ENCODE assay signal across 19 mouse cellular contexts in the genomic region with DNA sequence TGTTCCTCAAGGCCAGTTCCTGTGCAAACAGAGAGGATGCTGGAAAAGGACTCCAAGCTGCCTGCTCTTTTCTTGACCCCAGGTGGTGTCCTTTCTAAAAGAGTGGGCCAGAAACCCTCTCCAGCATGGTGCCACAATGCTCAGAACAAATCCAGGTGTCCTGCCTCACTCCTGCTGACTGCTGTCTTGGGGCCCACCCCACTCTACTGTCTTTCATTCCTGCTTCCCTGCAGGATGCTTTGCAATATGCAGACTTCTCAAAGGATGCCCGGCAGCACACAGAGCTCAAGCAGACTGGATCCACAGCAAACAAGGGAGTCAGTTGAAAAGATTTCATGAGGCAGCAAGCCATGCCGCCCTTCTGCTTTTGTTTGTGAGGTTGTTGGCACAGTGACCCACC. TPM values are rescaled to one million over a fixed set of nuclear protein-coding genes. Genes with fewer than 3 reads are reported as not detected.
"Had no signal": no experiment of that assay in that cellular context is flagged by ENCODE, and none has a peak within 500 bp of the region (broad histone marks: within the 10 kb centered on the region; RNA-seq: fewer than 3 reads in every experiment).

No protein-coding gene starts in this region.

- H3K36me3 ChIP-seq: midbrain, embryonic 10.5 days; midbrain, embryonic 12.5 days; neural tube, embryonic 13.5 days; neural tube, embryonic 15.5 days had no signal

- DNase-seq: lung, embryonic 14.5 days; lung, postnatal 10 days; lung, postnatal 4 days; midbrain, embryonic 14.5 days; retina, postnatal 1 day; right cerebral cortex, adult 18-20 months; right cerebral cortex, postnatal 25 days; right cerebral cortex, postnatal 4 days; spleen, adult 18-20 months; thymus, adult 18-20 months; thymus, postnatal 14 days; thymus, postnatal 36 days had no signal

- H3K4me1 ChIP-seq: midbrain, embryonic 10.5 days; midbrain, embryonic 12.5 days; neural tube, embryonic 13.5 days had no signal

- H3K9ac ChIP-seq: lung, embryonic 14.5 days; midbrain, embryonic 12.5 days; neural tube, embryonic 13.5 days; neural tube, embryonic 15.5 days had no signal

- H3K27ac ChIP-seq: midbrain, embryonic 10.5 days; midbrain, embryonic 12.5 days; neural tube, embryonic 13.5 days; neural tube, embryonic 15.5 days had no signal

- H3K9me3 ChIP-seq: midbrain, embryonic 10.5 days; midbrain, embryonic 12.5 days; neural tube, embryonic 13.5 days; neural tube, embryonic 15.5 days had no signal

- H3K4me3 ChIP-seq: midbrain, embryonic 10.5 days; midbrain, embryonic 12.5 days; myocyte; neural tube, embryonic 13.5 days; neural tube, embryonic 15.5 days had no signal

RNA-seq across cellular contexts. Expression of a gene that starts 56.9 kb away (rescaled TPM):
- total RNA-seq: megakaryocyte, adult 5-6 weeks; megakaryocyte-erythroid progenitor cell, adult 5-6 weeks had no signal
